Mouse (Mus musculus) hindbrain, embryonic 10.5 days (tissue): Measurements from ENCODE around the gene Prkcg. TPM values are rescaled to one million over a fixed set of nuclear protein-coding genes. Genes with fewer than 3 reads are reported as not detected.
A peak's percentile ranks its signal among the peaks of the same experiment; 100 is the strongest.

Experiments
- DNase-seq: peaks from one replicate; pipeline ENCODE4 v3.0.0-alpha.2; 2017; ENCODE audit warnings: low spot score
- H3K27ac ChIP-seq: fragments of 300-500 bp; sonication (generic); 2 replicates; pipeline ENCODE4 v1.5.1; 2016; ENCODE audit warnings: mild to moderate bottlenecking, moderate library complexity
- H3K27me3 ChIP-seq: fragments of 300-500 bp; sonication (generic); 2 replicates; pipeline ENCODE4 v1.6.1; 2016; ENCODE audit warnings: mild to moderate bottlenecking; ENCODE audit not compliant: poor library complexity, insufficient read depth, severe bottlenecking
- H3K36me3 ChIP-seq: fragments of 300-500 bp; sonication (generic); 2 replicates; pipeline ENCODE4 v1.6.1; 2016; ENCODE audit warnings: mild to moderate bottlenecking, moderate library complexity
- H3K4me1 ChIP-seq: fragments of 300-500 bp; sonication (generic); replicated peaks from 2 replicates; pipeline ENCODE4 v1.6.1; 2016; ENCODE audit warnings: mild to moderate bottlenecking
- H3K4me3 ChIP-seq: fragments of 300-500 bp; sonication (generic); 2 replicates; pipeline ENCODE4 v1.5.1; 2016; ENCODE audit warnings: mild to moderate bottlenecking, moderate library complexity
- H3K9me3 ChIP-seq: fragments of 300-500 bp; sonication (generic); 2 replicates; pipeline ENCODE4 v1.6.1; 2016; ENCODE audit warnings: mild to moderate bottlenecking, moderate library complexity
- WGBS: fragments of 180-500 bp; shearing (Covaris S2); methylation state at CpG from one replicate; pipeline ENCODE4 v1.1.7; 2016; 5-methylcytosine and 5-hydroxymethylcytosine counted together
- polyA plus RNA-seq: library from polyadenylated mRNA; unstranded; fragments of >200 nt; fragmentation: Nextera tagmentation; extraction: Ambion mirVana; gene quantifications from 2 replicates; pipeline ENCODE4 v1.2.1, GENCODE M21; 2016

Gene Prkcg
- polyA plus RNA-seq, 1 experiment from 2014 or later = 0.47 TPM

DNA sequence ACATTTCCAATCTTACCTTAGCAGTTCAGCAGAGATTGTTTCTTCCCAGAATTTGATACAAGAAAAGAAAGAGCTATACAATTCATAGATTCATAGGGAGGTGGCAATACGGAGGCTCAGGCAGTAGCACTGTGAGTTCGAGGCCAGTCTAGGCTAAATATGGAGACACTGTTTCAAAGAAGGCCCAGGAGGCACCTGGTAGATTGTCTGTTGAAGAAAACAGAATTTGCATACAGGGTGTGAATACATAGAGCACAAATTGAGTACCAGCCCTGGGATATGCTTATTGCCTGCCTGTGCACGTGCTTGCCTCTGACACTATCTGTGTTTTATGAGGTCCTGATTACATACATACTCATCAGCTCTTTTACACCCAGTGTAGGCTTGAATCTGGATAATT lies 17.4 kb downstream of the Prkcg start:
- H3K4me3 ChIP-seq = no peak overlapping the region
- peaks cover 12% of the 10 kb centered on the region for H3K9me3 ChIP-seq
- WGBS = 84% methylated on average over 3 of the region's 3 CpGs
- H3K27ac ChIP-seq = no peak overlapping the region
- H3K4me1 ChIP-seq = peaks cover 39% of the 10 kb centered on the region
- H3K36me3 ChIP-seq = no peaks in the 10 kb centered on the region
- H3K27me3 ChIP-seq = peaks cover 52% of the 10 kb centered on the region
- no peak for DNase-seq

DNA sequence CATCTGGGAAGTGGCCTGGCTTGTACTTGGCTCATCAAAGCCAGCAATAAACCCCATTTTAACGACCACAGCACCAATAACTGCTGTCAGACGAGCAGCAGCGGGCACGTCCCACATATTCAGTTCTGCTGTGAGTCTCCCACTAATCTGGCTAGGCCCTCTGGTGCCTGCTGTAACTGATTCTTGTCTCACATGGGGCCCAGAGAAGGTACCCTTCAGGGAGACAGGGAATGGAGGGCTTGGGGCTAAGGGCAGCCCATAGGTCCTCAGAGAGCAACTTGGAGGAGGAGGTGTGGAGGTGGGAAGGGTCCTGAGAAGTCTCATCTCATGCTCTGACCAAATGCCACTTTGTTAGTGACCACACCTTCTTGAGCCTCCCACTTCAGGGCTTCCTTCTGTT lies 19.7 kb downstream of the Prkcg start:
- Histone ChIP-seq H3K27me3 (peaks cover 30% of the 10 kb centered on the region), H3K27ac (no peak overlapping the region), H3K36me3 (no peaks in the 10 kb centered on the region), H3K4me3 (no peak overlapping the region), H3K4me1 (peaks cover 20% of the 10 kb centered on the region), H3K9me3 (peaks cover 12% of the 10 kb centered on the region)
- WGBS = 83% methylated on average over 4 of the region's 4 CpGs
- no peak for DNase-seq

DNA sequence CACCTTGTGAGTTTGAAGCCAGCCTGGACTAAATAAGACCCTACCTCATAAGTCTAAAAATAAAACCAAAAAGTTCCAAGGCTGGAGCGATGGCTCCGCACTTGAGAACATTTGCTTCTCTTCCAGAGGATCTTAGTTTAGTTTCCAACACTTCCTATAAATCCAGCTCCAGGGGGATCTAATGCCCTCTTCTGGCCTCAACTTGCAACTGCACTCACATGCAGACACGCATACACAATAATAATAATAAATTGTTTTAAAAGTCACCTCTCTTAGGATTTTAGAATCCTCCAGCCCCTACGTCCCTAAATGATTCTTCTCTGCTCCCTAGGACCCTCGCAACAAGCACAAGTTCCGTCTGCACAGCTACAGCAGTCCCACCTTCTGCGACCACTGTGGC lies 21.3 kb downstream of the Prkcg start:
- no peak overlapping the region for H3K4me3 ChIP-seq
- peaks cover 10% of the 10 kb centered on the region for H3K9me3 ChIP-seq
- no peak for DNase-seq
- H3K27ac ChIP-seq = no peak overlapping the region
- 99% methylated on average over 7 of the region's 7 CpGs for WGBS
- peaks cover 4% of the 10 kb centered on the region for H3K4me1 ChIP-seq
- peaks cover 14% of the 10 kb centered on the region for H3K27me3 ChIP-seq
- H3K36me3 ChIP-seq = no peaks in the 10 kb centered on the region

DNA sequence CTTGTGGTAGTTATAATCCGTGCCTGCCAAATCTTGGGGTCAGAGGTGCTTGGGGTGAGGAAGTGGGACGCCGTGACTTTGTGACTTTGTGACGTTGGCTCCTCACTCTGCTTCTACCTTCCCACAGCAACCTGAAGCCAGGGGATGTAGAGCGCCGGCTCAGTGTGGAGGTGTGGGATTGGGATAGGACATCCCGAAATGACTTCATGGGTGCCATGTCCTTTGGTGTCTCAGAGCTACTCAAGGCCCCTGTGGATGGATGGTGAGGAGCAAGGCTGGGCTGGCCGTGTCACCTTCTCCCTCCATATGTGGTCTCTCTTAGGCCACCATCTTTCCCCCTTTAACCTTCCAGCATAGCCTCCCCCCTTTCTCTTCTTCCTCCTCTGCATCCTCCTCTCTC lies 24.6 kb downstream of the Prkcg start:
- Histone ChIP-seq H3K9me3 (peaks cover 10% of the 10 kb centered on the region), H3K27ac (no peak overlapping the region), H3K36me3 (no peaks in the 10 kb centered on the region), H3K4me1 (peaks cover 11% of the 10 kb centered on the region), H3K4me3 (no peak overlapping the region), H3K27me3 (peaks cover 2% of the 10 kb centered on the region; the same call in 1 of the 2 replicates)
- 84% methylated on average over 8 of the region's 8 CpGs for whole genome bisulfite sequencing
- DNase-seq = no peak

DNA sequence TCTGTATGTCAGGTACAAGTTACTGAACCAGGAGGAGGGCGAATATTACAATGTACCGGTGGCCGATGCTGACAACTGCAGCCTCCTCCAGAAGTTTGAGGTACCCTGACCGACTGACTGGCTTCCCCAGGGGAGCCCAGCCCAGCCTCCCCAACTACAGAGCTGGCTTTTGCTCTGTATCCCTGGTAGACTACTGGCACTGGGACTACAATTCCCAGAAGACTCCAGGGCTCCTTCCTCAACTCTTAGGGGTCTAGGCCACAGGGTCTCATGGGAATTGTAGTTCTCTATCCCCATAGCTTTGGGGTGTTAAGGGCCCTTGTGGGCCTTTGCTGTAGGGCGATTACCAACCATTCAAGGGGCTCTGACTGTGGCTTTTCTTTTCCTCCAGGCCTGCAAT lies 25.1 kb downstream of the Prkcg start:
- no peak overlapping the region for H3K4me3 ChIP-seq
- no peak for DNase-seq
- WGBS = 62% methylated on average over 5 of the region's 5 CpGs
- peaks cover 10% of the 10 kb centered on the region for H3K9me3 ChIP-seq
- peaks cover 6% of the 10 kb centered on the region; the same call in 1 of the 2 replicates for H3K27me3 ChIP-seq
- no peaks in the 10 kb centered on the region for H3K36me3 ChIP-seq
- peaks cover 14% of the 10 kb centered on the region for H3K4me1 ChIP-seq
- no peak overlapping the region for H3K27ac ChIP-seq

DNA sequence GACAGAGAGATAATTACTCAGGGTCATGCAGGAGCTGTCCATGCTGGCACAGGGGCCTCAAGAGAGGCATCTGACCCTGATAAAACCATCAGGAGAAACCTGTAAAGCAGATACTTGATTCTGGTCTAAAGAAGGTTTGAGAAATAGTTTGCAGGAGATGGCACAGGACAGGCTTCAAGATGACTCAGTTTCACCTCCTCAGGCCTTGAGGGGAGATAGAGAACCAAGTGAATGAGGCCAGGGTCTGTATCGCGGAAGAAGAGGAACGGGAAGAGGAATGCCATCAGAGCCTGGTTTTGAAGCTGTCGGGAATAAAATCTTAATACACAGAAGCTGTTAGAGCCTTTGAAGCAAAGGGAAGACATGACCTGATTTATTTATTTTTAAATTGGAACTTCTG lies 28.7 kb downstream of the Prkcg start:
- Histone ChIP-seq H3K27ac (no peak overlapping the region), H3K27me3 (peaks cover 6% of the 10 kb centered on the region; the same call in 1 of the 2 replicates), H3K4me3 (no peak overlapping the region), H3K9me3 (no peaks in the 10 kb centered on the region), H3K4me1 (peaks cover 14% of the 10 kb centered on the region), H3K36me3 (no peaks in the 10 kb centered on the region)
- no peak for DNase-seq
- WGBS = 44% methylated on average over 4 of the region's 4 CpGs

DNA sequence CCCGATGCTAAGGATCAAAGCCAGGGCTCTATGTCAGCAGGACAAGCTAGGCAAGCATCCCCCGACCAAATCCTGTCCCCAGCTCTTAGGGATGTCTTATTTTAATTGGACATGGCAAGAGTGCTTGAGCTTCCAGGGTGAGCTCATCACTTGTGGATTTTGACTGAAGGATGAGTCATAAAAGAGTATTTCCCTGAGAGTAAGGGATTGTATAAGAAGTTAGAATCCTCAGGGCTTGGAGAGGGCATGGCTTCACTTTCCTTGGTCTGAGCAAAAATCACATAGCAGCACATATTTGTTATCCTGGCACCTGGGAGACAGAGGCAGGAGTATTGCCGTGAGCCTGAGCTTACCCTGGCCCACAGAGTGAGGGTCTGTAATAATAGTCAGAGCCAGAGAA lies 31.9 kb downstream of the Prkcg start:
- H3K4me1 ChIP-seq = peaks cover 14% of the 10 kb centered on the region
- 76% methylated on average over 3 of the region's 3 CpGs for WGBS
- no peak for DNase-seq
- H3K36me3 ChIP-seq = no peaks in the 10 kb centered on the region
- H3K27me3 ChIP-seq = peaks cover 6% of the 10 kb centered on the region; the same call in 1 of the 2 replicates
- H3K4me3 ChIP-seq = no peak overlapping the region
- H3K27ac ChIP-seq = no peak overlapping the region
- no peaks in the 10 kb centered on the region for H3K9me3 ChIP-seq

DNA sequence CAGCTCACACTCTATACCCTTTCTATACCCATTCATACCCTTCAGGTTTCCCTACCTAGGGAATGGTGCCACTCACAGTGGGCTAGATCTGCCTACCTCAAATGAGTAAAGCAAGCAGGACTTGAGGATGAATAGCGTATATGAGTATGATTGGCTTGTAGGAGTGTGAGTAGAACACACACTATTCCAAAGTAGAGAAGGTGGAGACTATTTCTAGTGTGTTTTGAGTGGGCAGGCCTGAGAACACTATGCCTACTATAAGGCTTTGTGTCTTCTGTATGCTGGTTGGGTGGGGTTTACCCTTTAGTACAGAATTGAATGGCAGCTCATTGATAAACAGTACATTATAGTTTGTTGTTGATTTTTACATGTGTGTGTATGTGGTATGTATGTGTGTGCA lies 34.8 kb downstream of the Prkcg start:
- Histone ChIP-seq H3K4me3 (no peak overlapping the region), H3K9me3 (no peaks in the 10 kb centered on the region), H3K36me3 (no peaks in the 10 kb centered on the region), H3K27me3 (peaks cover 2% of the 10 kb centered on the region; the same call in 1 of the 2 replicates), H3K4me1 (peaks cover under 1% of the 10 kb centered on the region; the same call in 1 of the 2 replicates), H3K27ac (no peak overlapping the region)
- DNase-seq = no peak
- 93% methylated on average over 1 of the region's 1 CpGs for WGBS

DNA sequence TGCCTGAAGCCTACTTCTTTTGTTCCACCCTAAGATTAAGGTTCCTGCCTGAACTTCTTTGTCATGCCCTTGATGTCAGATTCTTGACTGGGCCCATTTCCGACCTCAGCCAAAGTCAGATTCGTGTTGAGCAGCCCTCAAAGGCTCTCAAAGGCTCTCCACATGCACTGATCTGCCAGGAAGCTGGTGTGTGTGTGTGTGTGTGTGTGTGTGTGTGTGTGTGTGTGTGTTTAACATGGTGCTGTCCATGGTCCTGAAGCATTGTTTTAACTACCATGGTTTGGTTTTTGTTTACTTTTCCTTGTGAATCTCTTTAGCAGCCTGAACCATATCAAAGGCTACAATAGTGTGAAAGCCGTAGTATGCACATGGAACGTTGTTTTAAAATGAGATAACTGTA lies 39.0 kb downstream of the Prkcg start:
- H3K4me1 ChIP-seq = peaks cover 30% of the 10 kb centered on the region
- no peak overlapping the region for H3K27ac ChIP-seq
- H3K27me3 ChIP-seq = peaks cover 21% of the 10 kb centered on the region
- H3K36me3 ChIP-seq = no peaks in the 10 kb centered on the region
- H3K9me3 ChIP-seq = 0 out of 2 replicates have a peak, but pooled peaks cover 2% of the 10 kb centered on the region
- DNase-seq = no peak
- no peak overlapping the region for H3K4me3 ChIP-seq
- 87% methylated on average over 4 of the region's 4 CpGs for WGBS

DNA sequence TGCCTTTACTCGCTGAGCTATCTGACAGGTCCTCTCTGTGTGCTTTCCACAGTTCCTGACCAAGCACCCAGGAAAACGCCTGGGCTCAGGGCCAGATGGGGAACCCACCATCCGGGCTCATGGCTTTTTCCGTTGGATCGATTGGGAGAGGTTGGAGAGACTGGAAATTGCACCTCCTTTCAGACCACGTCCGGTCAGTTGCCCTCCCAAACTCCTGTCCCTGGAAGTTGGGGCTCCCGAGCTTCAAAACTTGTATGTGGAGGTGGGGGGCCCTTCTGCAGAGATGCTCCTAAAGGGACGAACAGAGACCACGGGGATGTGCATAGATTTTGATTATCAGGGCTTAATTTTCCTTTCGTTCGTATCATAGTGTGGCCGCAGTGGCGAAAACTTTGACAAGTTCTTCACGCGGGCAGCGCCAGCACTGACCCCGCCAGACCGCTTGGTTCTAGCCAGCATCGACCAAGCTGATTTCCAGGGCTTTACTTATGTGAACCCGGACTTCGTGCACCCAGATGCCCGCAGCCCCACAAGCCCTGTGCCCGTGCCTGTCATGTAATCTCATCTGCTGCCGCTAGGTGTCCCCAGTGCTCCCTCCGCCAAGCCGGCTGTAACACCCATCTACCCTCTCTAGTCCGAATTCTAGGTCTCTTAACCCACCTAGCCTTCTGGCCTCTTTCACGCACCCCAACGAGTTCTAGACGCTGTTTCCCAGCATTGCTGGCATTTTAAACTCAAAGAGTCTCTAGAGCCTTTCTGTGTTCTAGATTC lies 41.0 kb downstream of the Prkcg start:
- DNase-seq = peak; percentile 79
- H3K9me3 ChIP-seq = 0 out of 2 replicates have a peak, but pooled peaks cover 2% of the 10 kb centered on the region
- 23% methylated on average over 31 of the region's 31 CpGs for WGBS
- H3K27ac ChIP-seq = no peak overlapping the region
- H3K36me3 ChIP-seq = no peaks in the 10 kb centered on the region
- peak overlapping the region; percentile 28; the same call in 1 of the 2 replicates for H3K4me3 ChIP-seq
- peaks cover 43% of the 10 kb centered on the region for H3K4me1 ChIP-seq
- H3K27me3 ChIP-seq = peaks cover 21% of the 10 kb centered on the region

DNA sequence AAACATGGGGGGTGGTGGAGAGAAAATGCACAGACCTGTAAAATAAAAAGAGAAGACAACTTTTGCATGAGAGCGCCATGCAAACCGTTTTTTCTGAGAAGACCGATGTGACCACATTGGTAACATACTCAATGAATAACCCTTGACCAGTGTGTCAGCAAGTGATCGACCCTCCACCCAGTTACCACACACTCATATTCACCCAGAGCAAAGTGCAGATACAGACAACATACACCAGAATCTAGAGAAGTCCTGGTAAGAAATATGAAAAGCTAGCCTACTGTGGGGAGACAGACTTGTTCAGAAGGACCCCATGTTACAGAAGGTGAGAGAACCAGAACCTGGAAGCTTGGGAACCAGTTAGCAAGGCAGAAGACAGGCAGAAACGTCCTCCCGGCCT lies 42.2 kb downstream of the Prkcg start:
- Histone ChIP-seq H3K4me3 (peak overlapping the region; percentile 77), H3K9me3 (0 out of 2 replicates have a peak, but pooled peaks cover 2% of the 10 kb centered on the region), H3K36me3 (0 out of 2 replicates have a peak, but pooled peaks cover under 1% of the 10 kb centered on the region), H3K27me3 (peaks cover 21% of the 10 kb centered on the region), H3K4me1 (peaks cover 43% of the 10 kb centered on the region), H3K27ac (peak overlapping the region; percentile 97)
- DNase-seq = no peak
- 53% methylated on average over 6 of the region's 6 CpGs for WGBS

DNA sequence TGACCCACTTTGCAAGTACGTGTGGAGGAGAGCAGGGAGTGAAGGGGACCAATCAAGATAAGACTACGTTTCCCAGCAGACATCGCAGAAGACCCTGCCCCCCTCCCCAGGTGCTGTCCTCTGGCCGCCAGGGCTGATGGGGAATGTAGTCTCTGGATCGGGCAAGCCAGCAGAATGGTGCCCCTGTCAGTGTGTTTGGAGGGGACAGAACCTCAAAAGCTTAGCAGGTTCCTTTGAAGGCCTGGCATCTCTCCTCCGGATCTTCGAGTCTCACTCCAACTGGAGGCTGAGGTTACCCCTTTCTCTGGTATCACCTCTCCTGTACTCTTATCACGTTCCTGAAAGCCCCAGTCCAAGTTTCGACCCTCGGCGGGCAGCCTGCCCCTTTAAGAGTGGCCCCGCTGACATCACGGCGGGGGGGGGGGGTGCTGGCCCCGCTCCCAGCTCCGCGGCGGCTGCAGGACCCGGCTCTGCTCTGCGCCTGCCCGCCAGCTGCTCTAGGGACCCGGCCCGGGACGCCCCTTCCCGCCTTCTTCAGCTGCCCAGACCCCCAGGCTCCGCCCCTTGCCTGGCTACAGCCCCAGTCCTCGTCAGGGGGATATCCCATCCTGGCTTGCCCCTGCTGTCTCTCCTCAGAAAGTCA lies 42.7 kb downstream of the Prkcg start:
- under 1% methylated on average over 27 of the region's 27 CpGs for WGBS
- Histone ChIP-seq H3K4me3 (peak overlapping the region; percentile 77), H3K27me3 (peaks cover 21% of the 10 kb centered on the region), H3K4me1 (peaks cover 43% of the 10 kb centered on the region), H3K36me3 (peaks cover 5% of the 10 kb centered on the region; the same call in 1 of the 2 replicates), H3K27ac (peak overlapping the region; percentile 97), H3K9me3 (0 out of 2 replicates have a peak, but pooled peaks cover 2% of the 10 kb centered on the region)
- DNase-seq = peak; percentile 90

DNA sequence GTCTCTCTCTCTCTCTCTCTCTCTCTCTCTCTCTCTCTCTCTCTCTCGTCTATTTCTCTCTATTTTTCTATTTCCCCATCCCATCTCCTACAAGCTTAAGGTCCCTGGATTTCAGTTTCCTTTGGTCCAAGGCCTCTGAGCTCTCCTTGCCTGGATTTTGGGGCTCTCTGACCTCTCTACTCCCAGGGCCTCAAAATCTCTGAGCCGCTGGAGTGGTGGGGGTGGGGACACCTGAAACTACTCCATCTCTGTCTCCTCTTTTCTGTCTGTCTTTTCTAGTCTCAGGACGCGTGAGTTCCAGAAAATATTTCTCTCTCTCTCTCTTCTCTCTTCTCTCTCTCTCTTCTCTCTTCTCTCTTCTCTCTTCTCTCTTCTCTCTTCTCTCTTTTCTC lies 43.2 kb downstream of the Prkcg start:
- Histone ChIP-seq H3K27me3 (peaks cover 21% of the 10 kb centered on the region), H3K4me3 (peak overlapping the region; percentile 77), H3K4me1 (peaks cover 43% of the 10 kb centered on the region), H3K36me3 (peaks cover 5% of the 10 kb centered on the region; the same call in 1 of the 2 replicates), H3K9me3 (0 out of 2 replicates have a peak, but pooled peaks cover 2% of the 10 kb centered on the region), H3K27ac (peak overlapping the region; percentile 97)
- WGBS = under 1% methylated on average over 4 of the region's 4 CpGs
- no peak for DNase-seq
